Mouse (Mus musculus) embryonic fibroblast, embryonic 13.5 days (primary cell): ENCODE results near the gene Mospd3.

ENCODE experiments used
- CTCF ChIP-seq: IDR thresholded peaks from 2 replicates; pipeline ENCODE4 v1.5.1; 2011; ENCODE audit warnings: mild to moderate bottlenecking, control low read depth, low read length, moderate library complexity, borderline replicate concordance; ENCODE audit not compliant: insufficient read depth
- POLR2A ChIP-seq: IDR thresholded peaks from 2 replicates; pipeline ENCODE4 v1.6.1; 2011; ENCODE audit warnings: low read depth, mild to moderate bottlenecking, control low read depth, low read length, moderate library complexity

GRCm38 (mm10) chr5:137615347-137615746 is 14.5 kb upstream of the Mospd3 start:
- no peak for TF ChIP-seq POLR2A
- TF ChIP-seq CTCF: no peak
